Mouse (Mus musculus): ENCODE measurements at regions not wholly inside any gene's neighbourhood (a gene's known extent, or its start where the extent isn't known, plus 50 kb on each side); places are given as distances from the start of the nearest gene placed in this dataset.

- DNase-seq (ENCODE audit: low read depth, low spot score), result no peak
Observed at GRCm38 (mm10) chr16:75663871-75664270, 71.2 kb downstream of the Rbm11 start.

GRCm38 (mm10) chr16:75667589-75667988, 74.9 kb downstream of the Rbm11 start:
- no peak for DNase-seq (ENCODE audit: low read depth, low spot score)

GRCm38 (mm10) chr16:75672112-75672511, 79.5 kb downstream of the Rbm11 start:
- no peak for DNase-seq (ENCODE audit: low read depth, low spot score)

- DNase-seq (ENCODE audit: low read depth, low spot score), result peak; percentile 38
Observed at GRCm38 (mm10) chr16:75675871-75676270, 83.2 kb downstream of the Rbm11 start.

GRCm38 (mm10) chr16:75677180-75677579, 84.5 kb downstream of the Rbm11 start:
- DNase-seq (ENCODE audit: low read depth, low spot score), result no peak
